Mouse (Mus musculus): ENCODE measurements around the gene Fbxl17.

GRCm38 (mm10) chr17:63165847-63166246 is 334.0 kb downstream of the Fbxl17 start:
- TF ChIP-seq CTCF (IDR thresholded peaks at IDR 0.05; ENCODE audit: extremely low read depth, insufficient read length, insufficient replicate concordance, low read depth, low read length) (no peak), POLR2A (IDR thresholded peaks at IDR 0.05; ENCODE audit: low read depth, low read length) (no peak)

Data from small intestine, adult 2 months (tissue).